8 mouse cellular contexts compared by ENCODE assay signal in the genomic region with DNA sequence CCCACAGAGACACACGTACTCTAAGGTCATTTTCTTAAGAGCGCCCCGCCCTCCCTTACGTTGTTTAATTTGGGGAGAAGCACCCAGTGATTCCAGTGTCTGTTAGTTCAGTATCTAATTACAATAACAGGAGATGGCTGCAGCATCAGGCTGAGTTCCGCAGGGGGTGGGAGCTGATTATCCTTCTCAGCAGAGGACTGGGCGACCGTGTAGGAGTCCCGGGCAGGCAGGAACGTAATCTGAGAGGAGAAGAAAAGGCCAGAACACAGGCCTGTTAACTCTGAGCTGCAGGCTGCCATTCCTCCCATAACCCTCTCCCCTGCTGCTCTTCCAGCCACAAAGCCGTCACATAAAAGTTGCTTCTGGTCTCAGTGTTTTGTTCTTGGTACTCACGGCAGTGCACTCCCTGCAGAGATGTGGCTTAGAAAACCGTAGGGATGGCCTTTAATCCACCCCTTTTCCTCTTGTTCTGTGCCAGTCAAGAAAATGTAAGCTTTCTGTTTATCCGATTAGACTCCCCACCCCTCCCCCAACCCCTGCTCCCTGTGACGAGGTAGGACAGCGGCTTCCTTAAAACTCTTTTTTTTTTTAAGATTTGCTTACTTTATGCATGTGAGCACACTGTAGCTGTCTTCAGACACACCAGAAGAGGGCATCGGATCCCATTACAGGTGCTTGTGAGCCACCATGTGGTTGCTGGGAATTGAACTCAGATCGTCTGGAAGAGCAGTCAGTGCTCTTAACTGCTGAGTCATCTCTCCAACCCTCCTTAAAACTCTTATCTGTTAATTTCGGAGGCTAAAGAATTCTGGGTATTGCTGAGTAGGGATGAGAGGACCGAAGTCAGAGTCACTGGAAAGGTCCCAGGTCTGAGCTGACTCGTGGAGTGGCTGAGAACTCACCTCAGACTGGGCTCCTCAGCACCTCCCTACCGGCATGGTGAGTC.
DNase-seq lines count a peak whose midpoint lies in the region; ATAC-seq and TF ChIP-seq lines count a peak whose summit lies in the region.

No protein-coding gene starts in this region.

- peak overlapping the region; percentile 54 for H3K9ac ChIP-seq in forebrain, embryonic 13.5 days
- H3K9ac ChIP-seq in intestine, embryonic 15.5 days: no peak overlapping the region
- H3K9ac ChIP-seq in midbrain, embryonic 13.5 days (replicated peaks): peak overlapping the region; percentile 30

- WGBS in forebrain, embryonic 13.5 days: 1% methylated on average over 21 of the region's 21 CpGs
- 17% methylated on average over 21 of the region's 21 CpGs for WGBS in intestine, embryonic 15.5 days
- 1% methylated on average over 21 of the region's 21 CpGs for WGBS in midbrain, embryonic 13.5 days

- H3K9me3 ChIP-seq in E14TG2a.4 (ENCODE audit: low read length): no peaks in the 10 kb centered on the region
- H3K9me3 ChIP-seq in forebrain, embryonic 13.5 days (replicated peaks): no peaks in the 10 kb centered on the region
- H3K9me3 ChIP-seq in intestine, embryonic 15.5 days: no peaks in the 10 kb centered on the region
- H3K9me3 ChIP-seq in midbrain, embryonic 13.5 days: no peaks in the 10 kb centered on the region

- peak overlapping the region; percentile 50 for H3K4me2 ChIP-seq in forebrain, embryonic 13.5 days
- H3K4me2 ChIP-seq in intestine, embryonic 15.5 days (replicated peaks): peak overlapping the region; percentile 47
- H3K4me2 ChIP-seq in midbrain, embryonic 13.5 days (replicated peaks): peak overlapping the region; percentile 50

- H3K27ac ChIP-seq in forebrain, embryonic 13.5 days: 0 out of 2 replicates have a peak overlapping the region, but pooled peaks have one; percentile 3
- H3K27ac ChIP-seq in intestine, embryonic 15.5 days: no peak overlapping the region
- H3K27ac ChIP-seq in midbrain, embryonic 13.5 days: peak overlapping the region; percentile 70

- no peaks in the 10 kb centered on the region; the same call in none of the 2 replicates for H3K27me3 ChIP-seq in E14TG2a.4 (ENCODE audit: insufficient read depth, low read length)
- H3K27me3 ChIP-seq in forebrain, embryonic 13.5 days: no peaks in the 10 kb centered on the region
- no peaks in the 10 kb centered on the region for H3K27me3 ChIP-seq in intestine, embryonic 15.5 days (replicated peaks)
- H3K27me3 ChIP-seq in midbrain, embryonic 13.5 days: peaks cover 11% of the 10 kb centered on the region; the same call in 1 of the 2 replicates

- no peak for TF ChIP-seq CTCF in E14TG2a.4 (conservative IDR thresholded peaks at IDR 0.05; ENCODE audit: low read length)

- peak; percentile 77 for DNase-seq in MEL-GATA-1-ER (ENCODE audit: extremely low read depth, low read depth)
- no peak for DNase-seq in right cerebral cortex, postnatal 14 days
- no peak for DNase-seq in layer of hippocampus, adult 9-10 months (ENCODE audit: low spot score)
- DNase-seq in natural killer cell, adult 2 months (ENCODE audit: low spot score in 2 of 2): no peak

- no peaks in the 10 kb centered on the region for H3K36me3 ChIP-seq in E14TG2a.4 (ENCODE audit: insufficient read depth, low read length)
- H3K36me3 ChIP-seq in forebrain, embryonic 13.5 days (ENCODE audit: poor library complexity, severe bottlenecking): no peaks in the 10 kb centered on the region
- no peaks in the 10 kb centered on the region for H3K36me3 ChIP-seq in intestine, embryonic 15.5 days
- no peaks in the 10 kb centered on the region for H3K36me3 ChIP-seq in midbrain, embryonic 13.5 days

- H3K4me3 ChIP-seq in E14TG2a.4 (replicated peaks; ENCODE audit: low read length): peak overlapping the region; percentile 39; the same call in 1 of the 2 replicates
- H3K4me3 ChIP-seq in forebrain, embryonic 13.5 days: peak overlapping the region; percentile 16
- H3K4me3 ChIP-seq in intestine, embryonic 15.5 days (replicated peaks): no peak overlapping the region
- peak overlapping the region; percentile 26 for H3K4me3 ChIP-seq in midbrain, embryonic 13.5 days (replicated peaks)

- peak; percentile 71 for ATAC-seq in forebrain, embryonic 13.5 days
- ATAC-seq in intestine, embryonic 15.5 days: peak; percentile 31; the same call in 1 of the 2 replicates
- ATAC-seq in midbrain, embryonic 13.5 days: peak; percentile 88

- H3K4me1 ChIP-seq in E14TG2a.4 (replicated peaks; ENCODE audit: low read depth, low read length): peaks cover 11% of the 10 kb centered on the region
- H3K4me1 ChIP-seq in forebrain, embryonic 13.5 days: peaks cover 18% of the 10 kb centered on the region
- peaks cover 9% of the 10 kb centered on the region for H3K4me1 ChIP-seq in intestine, embryonic 15.5 days (replicated peaks)
- H3K4me1 ChIP-seq in midbrain, embryonic 13.5 days (replicated peaks): peaks cover 22% of the 10 kb centered on the region

Comparison
In these comparisons a context has a peak if more than half of its experiments do, and no peak if none do; other contexts are left out.
1. ATAC-seq: peak in every context shown above with its lines; median percentile 88 in midbrain, embryonic 13.5 days; 71 in forebrain, embryonic 13.5 days; 31 in intestine, embryonic 15.5 days.